Comparison of ENCODE assay signal across 8 mouse cellular contexts in the genomic region with DNA sequence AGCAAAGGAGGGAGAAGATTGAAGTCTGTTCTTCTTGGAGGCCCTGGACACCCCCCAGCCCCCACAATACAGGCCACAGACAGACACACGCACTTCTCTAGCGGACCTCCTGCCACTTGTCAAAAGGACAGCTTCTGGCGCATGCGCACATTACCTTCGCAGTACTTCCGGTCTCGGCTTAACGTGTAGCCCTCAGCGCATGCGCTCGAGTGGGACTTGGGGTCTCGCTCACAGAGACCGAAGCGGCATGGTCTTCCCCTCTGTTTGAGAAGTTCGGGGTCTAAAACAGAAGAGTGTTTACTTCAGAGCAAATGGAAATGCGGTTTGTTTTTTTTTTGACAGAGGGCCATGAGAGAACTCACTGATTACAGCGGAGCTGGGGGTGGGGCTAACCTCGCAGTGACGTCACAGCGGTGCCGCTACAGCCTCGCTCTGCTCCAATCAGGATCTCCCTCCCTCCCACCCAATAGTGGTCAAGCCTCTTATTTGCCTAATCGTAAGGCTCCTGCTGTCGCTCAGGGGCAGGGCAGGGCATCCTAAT. TPM values are rescaled to one million over a fixed set of nuclear protein-coding genes. Genes with fewer than 3 reads are reported as not detected.
DNase-seq lines count a peak whose midpoint lies in the region; ATAC-seq lines count a peak whose summit lies in the region.

No protein-coding gene starts in this region.

- H3K4me3 ChIP-seq in brown adipose tissue, adult 24 weeks (ENCODE audit: insufficient read depth, low read depth, low read length) = peak overlapping the region; percentile 98
- H3K4me3 ChIP-seq in heart, embryonic 13.5 days = peak overlapping the region; percentile 57
- peak overlapping the region; percentile 67 for H3K4me3 ChIP-seq in liver, embryonic 12.5 days
- H3K4me3 ChIP-seq in stomach, embryonic 15.5 days (replicated peaks) = peak overlapping the region; percentile 59

- H3K4me2 ChIP-seq in heart, embryonic 13.5 days = peak overlapping the region; percentile 75
- H3K4me2 ChIP-seq in liver, embryonic 12.5 days = peak overlapping the region; percentile 82
- H3K4me2 ChIP-seq in stomach, embryonic 15.5 days = peak overlapping the region; percentile 64

- H3K27me3 ChIP-seq in heart, embryonic 13.5 days (replicated peaks) = no peaks in the 10 kb centered on the region
- H3K27me3 ChIP-seq in liver, embryonic 12.5 days (replicated peaks) = no peaks in the 10 kb centered on the region
- H3K27me3 ChIP-seq in stomach, embryonic 15.5 days (replicated peaks) = no peaks in the 10 kb centered on the region

- peak overlapping the region; percentile 98 for H3K27ac ChIP-seq in brown adipose tissue, adult 24 weeks (replicated peaks; ENCODE audit: low read depth, low read length)
- H3K27ac ChIP-seq in heart, embryonic 13.5 days (replicated peaks) = peak overlapping the region; percentile 77
- peak overlapping the region; percentile 47 for H3K27ac ChIP-seq in liver, embryonic 12.5 days
- H3K27ac ChIP-seq in stomach, embryonic 15.5 days = peak overlapping the region; percentile 79

- no peaks in the 10 kb centered on the region for H3K9me3 ChIP-seq in heart, embryonic 13.5 days
- H3K9me3 ChIP-seq in liver, embryonic 12.5 days (replicated peaks) = no peaks in the 10 kb centered on the region
- no peaks in the 10 kb centered on the region for H3K9me3 ChIP-seq in stomach, embryonic 15.5 days

- ATAC-seq in heart, embryonic 13.5 days (ENCODE audit: extremely low read depth, insufficient number of reproducible peaks, low FRiP score, low TSS enrichment) = peak; percentile 89
- ATAC-seq in liver, embryonic 12.5 days = peak; percentile 99
- ATAC-seq in stomach, embryonic 15.5 days (ENCODE audit: insufficient read depth, low FRiP score, low read depth) = peak; percentile 98

- peak; percentile 97 for DNase-seq in CD4-positive, CD25-positive, alpha-beta regulatory T cell, adult 2 months (ENCODE audit: low read depth, low spot score)
- DNase-seq in fat pad, adult 2 months (ENCODE audit: extremely low read depth, low read depth, low spot score) = peak; percentile 30
- DNase-seq in kidney, postnatal 10 days = peak; percentile 96
- DNase-seq in natural killer cell, adult 2 months (ENCODE audit: low spot score in 2 of 2) = peak; percentile 93 to 94

- 3% methylated on average over 24 of the region's 24 CpGs for WGBS in heart, embryonic 13.5 days
- 3% methylated on average over 24 of the region's 24 CpGs for WGBS in liver, embryonic 12.5 days (ENCODE audit: insufficient replicate concordance)
- WGBS in stomach, embryonic 15.5 days = under 1% methylated on average over 24 of the region's 24 CpGs

- no peaks in the 10 kb centered on the region for H3K36me3 ChIP-seq in heart, embryonic 13.5 days
- H3K36me3 ChIP-seq in liver, embryonic 12.5 days = no peaks in the 10 kb centered on the region
- H3K36me3 ChIP-seq in stomach, embryonic 15.5 days = no peaks in the 10 kb centered on the region

- peak overlapping the region; percentile 69 for H3K9ac ChIP-seq in heart, embryonic 13.5 days
- H3K9ac ChIP-seq in liver, embryonic 12.5 days = peak overlapping the region; percentile 65
- H3K9ac ChIP-seq in stomach, embryonic 15.5 days = no peak overlapping the region

- no peaks in the 10 kb centered on the region for H3K4me1 ChIP-seq in brown adipose tissue, adult 24 weeks (ENCODE audit: control insufficient read depth, insufficient read depth, insufficient read length, low read length)
- H3K4me1 ChIP-seq in heart, embryonic 13.5 days = peaks cover 12% of the 10 kb centered on the region
- H3K4me1 ChIP-seq in liver, embryonic 12.5 days = peaks cover 20% of the 10 kb centered on the region
- H3K4me1 ChIP-seq in stomach, embryonic 15.5 days = no peaks in the 10 kb centered on the region

RNA-seq across cellular contexts. Expression of gene Egf, which starts 30.1 kb away (rescaled TPM):
- 0.83 and 1.4 TPM in 2 replicates for polyA plus RNA-seq in brown adipose tissue, adult 24 weeks (2012; ENCODE audit: insufficient read depth, insufficient read length, missing spikeins)
- polyA plus RNA-seq in heart, embryonic 13.5 days (2015; fragmentation: Nextera tagmentation; extraction: Ambion mirVana) = 1.3 TPM in 2 replicates
- 0.71 and 0.95 TPM in 2 replicates for polyA plus RNA-seq in liver, embryonic 12.5 days (2016; fragmentation: Nextera tagmentation; extraction: Ambion mirVana)
- polyA plus RNA-seq in stomach, embryonic 15.5 days (2015; fragmentation: Nextera tagmentation; extraction: Ambion mirVana) = 1.8 and 2.4 TPM in 2 replicates

Comparison
In these comparisons a context has a peak if more than half of its experiments do, and no peak if none do; other contexts are left out.
1. Peak in every context shown above with its lines: DNase-seq, ATAC-seq, H3K4me3 ChIP-seq and H3K27ac ChIP-seq.
2. DNase-seq: peak in every context shown above with its lines; median percentile 97 in CD4-positive, CD25-positive, alpha-beta regulatory T cell, adult 2 months; 96 in kidney, postnatal 10 days; 94 in natural killer cell, adult 2 months; 30 in fat pad, adult 2 months.
3. H3K27ac ChIP-seq: peak in every context shown above with its lines; median percentile 98 in brown adipose tissue, adult 24 weeks; 79 in stomach, embryonic 15.5 days; 77 in heart, embryonic 13.5 days; 47 in liver, embryonic 12.5 days.